Mouse (Mus musculus) telencephalon, adult 2 months (tissue): ENCODE data around the gene Gm4952.

ENCODE experiments used
- DNase-seq: peaks from one replicate; pipeline ENCODE4 v3.0.0-alpha.2; 2011; ENCODE audit warnings: low read depth, low spot score

Gene Gm4952

DNA sequence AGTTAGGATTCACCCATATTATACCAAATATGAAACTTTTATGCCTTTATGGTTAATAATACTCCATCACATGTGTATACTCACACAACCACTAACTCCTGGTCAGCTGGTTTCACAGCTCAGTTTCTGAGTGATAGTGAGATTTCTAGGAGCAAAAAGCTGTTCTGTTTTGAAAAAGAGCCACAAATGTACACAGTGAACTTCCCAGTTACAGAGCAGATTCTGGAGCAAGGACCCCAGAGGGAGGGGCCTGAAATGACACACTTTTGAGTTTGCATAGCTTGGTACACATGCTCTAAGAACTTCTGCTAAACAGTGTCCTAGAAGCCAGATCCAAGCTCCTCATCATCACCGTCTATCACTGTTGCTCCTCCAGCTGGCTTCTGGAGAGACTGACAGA lies at the start of gene Gm4952:
Gm4952 (plus strand) TSS at position 301 of the 400 bp plus-strand sequence.
- no peak for DNase-seq

DNA sequence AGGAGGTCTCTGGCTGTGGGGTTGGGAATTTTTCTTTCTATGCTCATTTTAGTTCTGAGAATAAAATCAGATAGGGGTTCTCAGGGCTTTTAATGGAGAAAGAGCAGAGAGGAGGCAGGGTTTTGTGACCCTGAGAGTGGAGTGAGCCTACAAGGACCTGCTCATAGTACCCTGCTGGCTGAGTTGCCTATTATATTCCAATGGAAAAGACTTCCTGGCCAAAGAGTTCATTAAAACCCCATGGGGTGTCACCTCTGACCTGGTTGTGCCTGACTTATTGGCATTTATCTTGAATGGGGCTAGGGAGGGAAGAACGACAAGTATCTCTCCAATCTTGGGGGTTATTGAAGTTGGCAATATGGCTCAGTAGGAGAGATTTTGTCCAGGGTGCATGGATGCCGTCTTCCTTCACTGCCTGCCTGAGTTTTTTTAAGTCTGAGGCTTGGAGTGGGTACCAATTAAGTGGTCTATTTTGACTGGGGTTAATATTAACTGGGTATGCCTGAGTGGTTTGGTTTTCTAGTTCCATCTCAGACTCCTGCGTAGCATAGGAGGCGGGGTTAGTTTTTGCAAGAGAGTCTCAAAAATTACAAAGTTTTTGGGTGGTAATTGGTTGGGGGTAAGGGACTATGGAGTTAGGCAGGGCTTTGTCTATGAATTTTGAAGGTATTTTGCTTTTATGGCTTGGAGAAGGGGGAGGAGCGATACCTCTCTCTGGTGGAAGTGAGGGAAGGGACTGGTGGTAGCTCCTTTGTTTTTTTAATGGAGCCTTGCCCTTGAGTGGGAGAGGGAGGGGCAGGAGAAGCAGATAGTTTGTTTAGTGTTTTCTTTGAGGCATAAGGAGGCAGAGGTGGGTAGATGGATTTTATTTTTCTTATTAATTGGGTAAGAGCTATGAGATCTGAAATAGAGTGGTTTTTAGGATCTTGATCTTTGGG lies 49.5 kb upstream of the Gm4952 start:
- DNase-seq = no peak

DNA sequence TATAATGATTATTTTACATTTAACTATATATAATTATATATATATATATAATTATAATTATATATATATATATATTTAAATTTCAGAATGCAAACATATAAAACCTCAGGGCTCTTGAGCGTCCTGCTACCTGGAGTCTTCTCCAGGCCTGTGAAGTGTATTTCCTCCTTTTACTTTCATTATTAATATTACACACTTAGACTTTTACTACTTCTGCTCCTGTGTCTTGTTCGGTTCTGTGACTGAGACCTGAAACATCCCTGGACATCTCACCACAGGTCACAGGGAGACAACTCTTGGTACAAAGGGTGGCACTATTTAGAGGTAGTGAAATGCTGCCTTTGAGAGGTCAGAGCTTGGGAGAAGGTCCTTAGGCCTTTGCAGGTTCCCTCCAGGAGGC lies 43.5 kb upstream of the Gm4952 start:
- DNase-seq = no peak

DNA sequence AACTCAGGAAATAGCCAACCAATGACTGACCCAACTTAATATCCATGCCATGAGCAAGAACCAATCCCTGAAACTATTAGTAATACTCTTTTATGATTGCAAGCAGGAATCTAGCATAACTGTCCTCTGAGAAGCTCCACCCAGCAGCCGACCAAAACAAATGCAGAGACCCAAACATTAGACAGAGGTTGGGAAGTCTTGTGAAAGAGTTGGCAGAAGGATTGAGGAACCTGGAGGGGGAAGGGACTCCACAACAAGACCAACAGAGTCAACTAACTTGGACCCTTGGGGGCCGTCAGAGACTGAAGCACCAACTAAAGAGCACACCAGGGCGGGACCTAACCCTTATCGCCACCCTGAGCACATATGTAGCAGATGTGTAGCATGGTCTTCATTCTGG lies 41.6 kb upstream of the Gm4952 start:
- DNase-seq = no peak

DNA sequence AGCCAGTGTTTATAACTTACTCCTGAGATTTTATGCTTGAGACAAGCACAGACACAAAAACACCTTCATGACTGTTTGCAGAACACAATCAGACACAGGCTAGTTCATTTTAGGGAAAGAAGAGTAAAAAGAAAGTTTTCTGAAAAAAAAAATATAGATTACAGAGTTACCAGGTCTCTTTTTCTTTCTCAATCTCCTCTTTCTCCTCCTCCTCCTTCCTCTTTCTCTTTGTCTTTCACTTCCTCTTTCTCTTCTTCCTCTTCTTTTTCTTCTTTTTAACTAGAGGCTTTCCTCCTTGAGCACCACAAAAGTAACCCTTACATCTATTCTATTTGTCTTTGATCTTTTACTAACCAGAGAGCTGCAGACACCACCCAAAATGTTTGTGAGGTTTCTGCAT lies 35.6 kb upstream of the Gm4952 start:
- no peak for DNase-seq

DNA sequence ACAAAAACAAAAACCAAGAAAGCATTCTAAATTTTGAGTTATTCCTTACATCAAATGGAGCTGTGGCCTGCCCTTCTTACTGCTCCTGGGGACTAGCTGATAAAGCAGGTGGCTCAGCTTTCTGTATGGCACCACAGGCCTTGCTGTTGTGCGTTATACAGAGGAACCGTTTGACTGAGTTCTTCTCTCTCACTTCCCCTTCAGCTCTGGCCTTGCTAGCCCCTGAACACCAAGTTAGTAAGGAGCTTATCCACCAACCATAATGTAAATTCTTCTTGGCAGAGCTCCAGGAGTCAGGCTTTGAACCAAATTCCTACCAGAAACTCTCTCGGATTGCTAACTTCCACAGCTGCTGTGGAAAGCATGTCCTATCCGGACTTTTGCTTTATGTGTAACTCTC lies 32.8 kb upstream of the Gm4952 start:
- DNase-seq = no peak

DNA sequence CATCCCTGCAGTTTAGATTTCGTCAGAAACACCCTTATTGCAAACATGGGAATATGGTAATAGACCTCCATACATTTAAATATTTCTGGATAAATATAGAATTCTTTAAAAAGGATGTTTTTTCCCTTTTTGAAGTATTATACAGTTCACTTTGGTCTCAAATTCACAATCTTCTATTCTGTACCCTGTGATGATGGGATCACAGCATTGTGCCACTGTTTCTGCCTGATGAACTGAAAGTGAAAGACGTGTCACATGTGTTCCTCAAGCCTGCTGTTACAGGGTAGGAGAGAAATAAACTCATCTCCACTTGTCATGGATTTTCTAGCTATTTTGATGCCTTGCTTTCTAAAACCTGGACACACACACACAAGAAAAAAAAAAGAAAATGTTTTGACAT lies 28.9 kb upstream of the Gm4952 start:
- DNase-seq = no peak

DNA sequence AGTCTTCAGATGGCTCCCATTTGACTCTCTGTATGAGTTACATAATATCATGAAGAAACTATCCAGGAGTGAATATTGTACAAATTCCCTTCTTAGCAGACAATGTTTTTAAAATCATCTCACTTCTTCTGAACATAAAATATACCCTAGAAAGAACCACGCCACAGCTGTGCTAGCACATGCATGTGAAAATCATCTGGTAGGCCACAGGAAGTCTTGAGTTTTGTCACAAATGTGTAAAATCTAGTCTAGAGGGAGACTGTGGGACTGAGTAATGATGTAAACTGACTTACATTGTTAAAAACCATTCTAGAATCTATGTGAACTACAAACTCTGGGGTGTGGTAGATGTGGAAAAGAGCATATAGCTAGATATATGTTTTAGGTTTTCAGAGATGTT lies 28.1 kb upstream of the Gm4952 start:
- no peak for DNase-seq

DNA sequence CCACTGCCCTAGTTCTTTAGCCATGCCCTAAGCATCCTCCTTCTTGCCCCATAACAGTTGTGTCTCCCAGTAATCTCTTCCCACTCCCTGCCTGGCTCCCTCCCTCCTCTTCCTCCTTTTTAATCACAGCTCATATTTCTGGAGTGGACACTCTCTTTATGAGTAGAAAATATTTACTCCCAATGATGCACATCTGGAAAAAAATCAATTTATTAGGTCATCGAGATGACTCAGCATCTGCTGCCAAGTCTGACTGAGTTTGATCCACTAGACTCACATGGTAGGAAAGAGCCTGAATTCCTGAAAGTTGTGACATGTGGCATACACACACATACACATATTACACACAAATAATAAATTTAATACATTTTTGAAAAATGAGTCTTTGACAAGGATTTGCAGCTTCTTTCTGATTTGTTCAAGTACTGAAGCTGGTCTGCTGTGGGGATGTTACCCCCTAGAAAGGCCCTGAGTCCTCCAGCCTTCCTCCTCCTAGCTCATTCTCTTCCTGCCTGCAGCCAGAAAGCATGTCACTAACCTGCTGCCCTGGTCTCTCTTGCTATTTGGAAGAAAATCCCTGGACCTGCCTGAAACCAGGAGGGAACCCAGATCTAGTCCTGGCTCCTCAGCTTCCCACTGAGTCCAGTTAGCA lies 27.0 kb upstream of the Gm4952 start:
- no peak for DNase-seq

DNA sequence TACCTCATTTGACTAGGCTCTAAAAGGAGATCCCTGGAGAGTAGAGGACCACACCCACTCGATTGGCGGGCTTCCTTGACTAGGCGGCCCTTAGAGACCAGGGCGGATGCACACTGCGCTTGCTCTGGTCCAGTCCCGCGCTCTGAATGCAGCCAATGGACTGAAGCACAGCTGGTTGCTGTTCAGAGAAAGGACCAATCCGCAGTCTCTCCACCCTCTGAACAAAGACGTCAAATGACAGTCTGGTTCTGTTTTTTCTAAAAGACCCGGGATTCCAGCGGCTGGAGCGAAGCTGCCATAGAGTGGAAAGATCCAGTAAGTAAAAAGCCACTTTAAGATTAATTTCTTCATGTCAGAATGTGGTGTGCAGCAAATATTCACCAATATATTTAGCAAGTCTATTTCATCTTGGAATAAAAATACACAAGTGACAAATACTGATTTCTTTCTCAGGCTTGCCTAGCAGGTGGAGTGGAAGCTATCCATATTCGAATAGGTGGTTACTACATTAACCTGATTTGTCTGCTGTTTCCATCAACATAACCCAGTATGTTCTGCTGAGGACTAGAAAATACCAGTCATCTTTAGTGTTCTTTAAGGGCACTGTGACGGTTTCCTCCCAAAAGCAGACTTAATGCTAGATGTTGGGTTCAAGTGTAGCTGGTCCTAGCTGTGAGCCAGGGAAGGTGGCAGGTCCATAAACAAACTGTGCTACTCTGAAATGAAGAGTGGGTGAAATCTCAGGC lies 26.3 kb upstream of the Gm4952 start:
- DNase-seq = peak; percentile 72

DNA sequence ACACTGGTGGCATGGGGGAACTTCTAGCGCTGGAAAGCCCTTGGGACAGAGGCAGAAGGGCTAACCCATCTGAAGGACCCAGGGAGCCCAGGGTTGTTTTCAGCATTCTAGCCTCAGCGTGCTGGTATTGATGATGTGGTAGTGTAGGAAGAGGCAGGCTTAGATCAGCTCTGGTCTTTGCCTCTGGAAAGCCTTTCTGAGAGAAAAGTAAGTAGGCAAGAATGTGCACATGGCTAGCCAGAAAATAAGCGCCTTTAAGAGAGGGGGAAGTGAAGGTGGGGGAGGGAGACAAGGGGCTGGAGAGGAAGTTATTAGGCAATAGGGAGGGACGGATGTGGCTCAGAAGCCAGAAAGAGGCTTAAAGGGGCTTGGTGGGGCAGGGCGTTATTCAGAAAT lies 25.8 kb upstream of the Gm4952 start:
- no peak for DNase-seq

DNA sequence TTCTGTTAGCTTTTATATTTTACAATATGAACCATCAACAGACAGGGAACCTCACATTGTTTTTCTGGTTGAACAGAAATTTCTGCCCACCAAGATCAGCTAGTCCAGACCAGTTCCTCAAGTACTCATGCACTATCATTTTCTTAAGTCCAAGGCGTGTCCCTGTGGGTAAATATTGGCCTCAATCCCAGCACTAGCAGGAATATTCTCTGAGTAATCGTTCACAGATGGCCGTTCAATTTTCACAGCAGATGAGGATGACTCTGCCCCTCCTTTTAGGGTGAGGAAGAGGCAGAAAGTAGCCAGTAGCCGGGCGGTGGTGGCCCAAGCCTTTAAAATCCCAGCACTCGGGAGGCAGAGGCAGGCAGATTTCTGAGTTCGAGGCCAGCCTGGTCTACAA lies 24.7 kb upstream of the Gm4952 start:
- DNase-seq = no peak

DNA sequence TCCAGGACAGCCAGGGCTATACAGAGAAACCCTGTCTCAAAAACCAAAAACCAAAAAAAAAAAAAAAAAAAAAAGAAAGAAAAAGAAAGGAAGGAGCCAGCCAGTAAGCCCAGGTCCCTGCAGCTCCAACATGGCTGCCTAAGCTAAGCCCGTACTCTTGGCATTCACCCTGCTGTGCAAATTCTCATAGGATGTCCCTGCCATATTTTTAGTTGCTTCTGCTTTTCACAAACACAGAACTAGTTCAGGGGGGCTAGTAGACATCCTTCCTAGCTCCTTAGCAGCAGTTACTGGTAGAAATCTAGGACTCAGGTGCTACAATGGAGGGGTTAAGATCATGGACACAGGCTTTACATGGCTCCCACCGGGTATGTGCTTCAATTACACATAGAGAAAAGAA lies 24.3 kb upstream of the Gm4952 start:
- DNase-seq = no peak

DNA sequence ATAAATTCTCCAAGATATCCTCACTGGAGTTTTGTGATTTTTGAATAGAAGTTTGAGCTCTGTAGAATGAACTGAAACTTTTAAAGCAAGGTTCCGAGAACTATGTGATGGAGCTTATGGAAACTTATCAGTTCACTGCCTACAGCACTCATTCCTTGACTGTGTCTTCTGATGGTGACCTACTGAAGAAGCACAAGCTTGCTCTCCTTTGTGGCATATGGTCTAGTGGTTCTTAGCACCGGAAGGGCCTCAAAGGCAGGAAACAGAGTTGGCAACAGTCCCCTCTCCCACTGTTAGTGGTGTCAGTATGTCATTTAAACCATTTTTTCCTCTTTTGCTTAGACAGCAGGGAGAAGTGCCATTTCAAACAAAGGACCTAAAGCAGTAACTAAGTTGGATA lies 23.1 kb upstream of the Gm4952 start:
- DNase-seq = no peak

DNA sequence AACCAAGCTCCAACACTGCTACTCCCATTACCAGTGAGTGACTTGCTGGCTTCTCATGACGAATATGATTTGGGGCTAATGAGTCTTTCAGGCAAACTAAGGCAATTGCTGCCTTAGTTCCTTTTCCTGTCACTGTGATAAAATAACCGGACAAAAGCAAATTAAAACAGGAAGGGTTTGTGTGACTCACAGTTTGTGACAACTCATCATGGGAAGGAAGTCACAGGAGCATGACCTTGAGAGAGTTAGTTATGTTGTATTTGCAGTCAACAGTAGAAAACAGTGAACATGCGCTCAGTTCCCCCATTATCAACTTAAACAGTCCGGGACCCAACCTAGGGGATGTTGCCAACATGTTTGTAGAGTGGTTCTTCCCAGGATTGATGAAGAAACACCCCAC lies 14.5 kb upstream of the Gm4952 start:
- DNase-seq = no peak

DNA sequence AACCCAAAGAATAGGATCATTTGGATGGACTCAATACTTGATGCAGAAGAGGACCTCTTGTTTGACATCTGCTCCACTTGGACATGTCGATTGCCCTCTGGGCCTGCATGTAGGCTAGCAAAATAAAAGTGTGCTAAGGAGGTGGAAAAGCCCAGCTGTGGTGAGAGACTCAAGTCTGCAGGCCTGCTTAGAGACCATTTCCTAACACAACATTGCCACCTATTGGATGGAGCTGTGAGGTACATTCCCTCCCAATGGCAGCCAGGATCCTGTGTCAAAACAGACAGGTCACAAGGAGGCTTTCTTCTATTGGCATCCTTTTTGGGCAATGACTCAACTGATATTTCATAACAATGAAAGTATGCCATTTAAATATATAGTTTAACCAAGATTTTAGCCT lies 7.9 kb upstream of the Gm4952 start:
- DNase-seq = peak; percentile 49

DNA sequence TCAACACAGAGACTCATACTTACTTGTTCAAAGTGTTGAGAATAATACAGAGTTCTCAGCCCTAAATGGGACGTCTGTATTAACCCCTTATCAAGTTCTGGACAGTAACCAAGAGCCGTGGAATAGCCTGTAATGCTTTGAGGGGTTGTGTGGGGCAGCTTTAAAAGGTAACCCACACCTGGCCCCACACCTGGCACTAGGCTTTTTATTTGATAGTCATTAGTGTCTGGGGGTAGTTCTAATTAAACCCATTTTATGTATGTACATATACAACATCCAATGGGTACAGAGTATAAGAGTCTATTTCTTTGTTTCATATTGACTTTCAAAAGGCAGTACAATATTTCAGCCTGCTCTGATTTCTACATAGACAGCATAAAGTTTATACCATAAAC lies 4.6 kb upstream of the Gm4952 start:
- DNase-seq = no peak

DNA sequence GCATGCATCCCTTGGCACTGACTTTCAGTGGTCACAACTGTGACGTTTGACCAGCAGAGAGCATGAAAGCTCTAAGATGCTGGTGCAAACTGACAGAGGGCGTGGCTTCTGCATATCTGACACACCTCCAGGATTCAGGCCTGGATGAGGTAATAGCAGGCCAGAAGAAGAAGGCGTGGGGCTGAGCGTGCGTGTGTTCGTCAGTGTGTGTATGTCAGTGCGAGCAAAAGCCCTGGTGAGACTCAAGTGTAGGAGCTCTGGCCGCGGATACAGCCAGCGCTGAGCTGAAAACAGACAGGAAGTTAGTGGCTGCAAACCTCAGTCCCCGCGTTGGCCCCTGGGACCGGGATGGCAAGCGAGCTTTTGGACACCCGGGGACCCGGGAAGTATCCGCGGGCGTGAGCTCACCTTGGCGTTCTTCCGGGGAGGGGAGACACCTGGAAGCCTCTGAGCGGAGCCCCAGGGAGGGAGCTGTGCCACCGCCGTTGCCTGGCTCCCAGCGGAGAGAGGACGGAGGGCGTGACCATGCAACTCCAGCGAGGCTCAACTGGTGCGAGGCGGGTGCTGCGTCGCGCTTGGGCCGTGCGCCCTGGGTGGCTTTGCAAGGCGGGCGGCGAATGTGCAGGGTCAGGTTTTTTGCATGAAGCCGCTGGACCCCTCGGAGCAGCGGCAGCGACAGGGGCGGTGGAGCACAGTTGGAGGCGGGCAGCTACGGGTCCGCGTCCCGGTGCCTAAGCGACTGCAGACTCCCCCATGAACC lies 4.1 kb upstream of the Gm4952 start:
- peak; percentile 75 for DNase-seq

DNA sequence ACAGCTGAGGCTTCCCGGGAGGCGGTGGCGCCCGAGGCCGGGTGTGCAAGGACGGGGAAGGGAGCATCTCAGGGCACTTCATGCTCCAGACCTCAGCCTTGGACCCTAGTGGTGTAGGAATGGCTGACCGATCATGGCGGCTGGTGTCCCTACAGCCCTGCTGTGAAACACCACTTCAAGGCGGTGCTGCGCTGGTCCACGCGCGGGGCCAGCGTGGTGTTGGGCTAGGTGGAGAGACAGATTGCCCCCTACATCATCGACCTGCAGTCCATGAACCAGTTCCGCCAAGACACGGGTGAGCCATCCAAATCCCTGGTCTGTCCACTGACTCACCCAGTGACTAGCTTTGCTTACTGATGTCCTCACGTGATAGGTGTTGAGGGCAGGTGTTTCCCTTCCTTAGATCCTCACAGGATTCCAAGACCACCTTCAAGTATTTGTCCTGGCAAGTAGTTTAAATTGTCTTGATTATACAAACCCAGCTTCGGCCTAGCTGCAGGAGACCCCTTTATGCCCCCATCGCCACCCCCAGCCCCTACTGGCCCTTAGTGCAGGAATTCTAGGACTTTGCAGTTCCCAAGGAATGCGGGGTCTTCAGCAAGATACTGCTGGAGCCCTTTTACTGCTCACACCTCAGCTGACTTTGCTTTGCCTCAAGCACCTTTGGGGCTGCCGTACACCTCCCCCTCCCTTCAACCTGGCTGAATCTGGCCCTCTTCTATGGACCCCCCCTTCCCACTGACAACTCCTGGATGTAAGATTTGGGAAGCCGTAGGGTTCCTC lies 3.3 kb upstream of the Gm4952 start:
- no peak for DNase-seq

DNA sequence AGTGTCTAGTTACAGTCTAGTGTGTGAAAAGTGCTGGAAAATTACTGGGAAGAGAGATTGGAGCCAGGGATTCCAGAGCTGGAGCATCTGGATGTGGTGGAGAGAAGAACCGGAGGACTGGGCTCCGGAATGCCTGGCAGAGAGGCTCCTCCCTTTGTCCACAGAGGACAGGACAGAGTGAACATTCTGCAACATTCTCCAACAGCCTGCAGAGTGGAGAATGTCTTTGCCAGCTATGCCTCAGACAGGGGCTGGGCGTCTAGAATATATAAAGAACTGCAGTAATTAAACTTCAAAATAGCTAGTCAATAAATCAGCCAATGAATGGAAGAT lies 2.7 kb upstream of the Gm4952 start:
- DNase-seq = no peak

DNA sequence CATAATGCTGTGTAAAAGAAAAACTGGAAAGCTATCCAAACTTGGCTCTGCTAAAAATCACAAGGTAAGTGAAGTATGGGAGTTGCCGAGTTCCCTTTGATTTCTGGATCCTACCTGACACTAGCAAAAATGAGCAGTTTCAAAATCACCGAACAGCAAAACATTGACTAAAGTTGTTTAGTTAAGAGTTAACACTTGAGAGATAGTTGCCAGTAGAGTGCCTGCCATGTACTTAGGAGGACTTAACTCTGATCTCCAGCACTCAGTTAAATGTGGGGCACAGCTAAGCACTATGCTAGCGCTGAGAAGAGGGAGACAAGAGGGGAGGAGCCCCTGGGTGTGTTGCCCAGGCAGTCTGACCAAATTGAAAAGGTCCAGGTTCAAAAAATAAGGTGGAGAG lies 1.1 kb upstream of the Gm4952 start:
- DNase-seq = no peak
